Mouse (Mus musculus) G1E (cell line): ENCODE measurements around the gene Pgc. TPM values are rescaled to one million over a fixed set of nuclear protein-coding genes. Genes with fewer than 3 reads are reported as not detected.
A peak's percentile ranks its signal among the peaks of the same experiment; 100 is the strongest.

Experiments used
- ATAC-seq: 2 replicates; pipeline ENCODE4 v1.8.0; 2016; ENCODE audit warnings: mild to moderate bottlenecking; ENCODE audit not compliant: insufficient number of reproducible peaks, poor library complexity, low FRiP score, severe bottlenecking; ENCODE audit errors: extremely low read depth
- DNase-seq: peaks from one replicate; pipeline ENCODE4 v3.0.0; 2012; ENCODE audit warnings: low spot score
- H3K27me3 ChIP-seq: 2 replicates; pipeline ENCODE4 v1.6.1; 2012; ENCODE audit warnings: mild to moderate bottlenecking, low read length, inconsistent platforms; ENCODE audit not compliant: insufficient read depth
- H3K36me3 ChIP-seq: replicated peaks from 2 replicates; pipeline ENCODE3; 2012; ENCODE audit warnings: mild to moderate bottlenecking, inconsistent platforms
- H3K4me1 ChIP-seq: 2 replicates; pipeline ENCODE4 v1.6.1; 2012; ENCODE audit warnings: low read depth, low read length, inconsistent platforms, mixed read lengths; ENCODE audit not compliant: insufficient read depth
- H3K4me3 ChIP-seq: 2 replicates; pipeline ENCODE4 v1.5.1; 2012; ENCODE audit warnings: low read depth, mild to moderate bottlenecking, inconsistent platforms, low read length, moderate library complexity, mixed read lengths
- H3K9me3 ChIP-seq: replicated peaks from 2 replicates; pipeline ENCODE4 v1.6.1; 2012; ENCODE audit warnings: inconsistent platforms
- CTCF ChIP-seq: IDR thresholded peaks from 2 replicates; pipeline ENCODE4 v1.5.1; 2012; ENCODE audit warnings: low read depth, low read length, inconsistent platforms, mixed read lengths
- GATA1 ChIP-seq: IDR thresholded peaks from 2 replicates; pipeline ENCODE4 v1.6.1; 2012; ENCODE audit warnings: borderline replicate concordance, low read length, inconsistent platforms, mixed read lengths
- GATA2 ChIP-seq: IDR thresholded peaks from 2 replicates; pipeline ENCODE4 v1.6.1; 2012; ENCODE audit warnings: low read depth, low read length, inconsistent platforms, borderline replicate concordance
- POLR2AphosphoS5 ChIP-seq: IDR thresholded peaks from 2 replicates; pipeline ENCODE4 v1.6.1; 2012; ENCODE audit warnings: low read depth, low read length, inconsistent platforms; ENCODE audit not compliant: insufficient replicate concordance
- TAL1 ChIP-seq: conservative IDR thresholded peaks from 2 replicates; pipeline ENCODE4 v1.6.1; 2012; ENCODE audit warnings: low read depth, low read length, inconsistent platforms, mixed read lengths
- polyA plus RNA-seq: library from polyadenylated mRNA; stranded (reverse); fragments of >175 nt; gene quantifications from 2 replicates; pipeline ENCODE4 v1.2.3, GENCODE M21; 2012
- total RNA-seq, 2 experiments: library from RNA; stranded (forward) in 1 of 2; stranded (reverse) in 1 of 2; fragments of 200-1000 nt in 1 of 2; fragments of >200 nt in 1 of 2; fragmentation: Nextera tagmentation in 1 of 2; gene quantifications; 2 replicates each; pipeline ENCODE4 v1.2.3; 2014 to 2017

Pgc gene
- total and polyA plus RNA-seq, 3 experiments, result not detected

DNA sequence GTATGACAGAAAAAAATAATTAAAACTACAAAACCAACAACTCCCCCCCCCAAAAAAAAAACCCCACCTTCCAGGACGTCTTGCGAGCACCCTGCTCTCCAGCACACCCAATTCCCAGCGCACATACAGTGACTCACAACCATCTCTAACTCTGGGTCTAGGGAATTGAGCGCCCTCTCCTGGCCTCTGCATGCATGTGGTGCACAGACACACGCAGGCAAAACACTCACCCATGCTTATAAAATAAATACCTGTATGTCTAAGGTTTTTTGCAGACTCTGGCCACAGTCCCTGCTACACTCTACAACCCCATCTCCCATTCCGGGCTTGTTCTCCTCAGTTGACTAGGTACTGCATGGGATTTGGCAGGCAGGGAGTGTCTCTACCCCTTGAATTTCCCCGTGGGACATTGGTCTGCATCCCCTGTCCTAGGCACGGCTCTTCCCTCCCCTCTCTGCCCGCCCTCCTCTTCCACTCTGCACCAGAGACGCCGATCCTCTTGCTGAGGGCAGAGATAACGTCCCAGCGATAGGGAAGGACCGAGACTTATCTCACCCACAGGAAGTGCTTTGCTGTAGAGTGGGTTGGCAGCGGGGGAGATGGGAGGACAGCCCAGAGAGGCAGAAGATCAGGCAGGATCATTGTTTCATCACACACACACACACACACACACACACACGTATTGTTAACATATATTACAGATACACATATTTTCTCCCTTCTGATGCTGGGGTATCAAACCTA lies 16.5 kb downstream of the Pgc start:
- Histone ChIP-seq H3K4me1 (peaks cover 61% of the 10 kb centered on the region), H3K9me3 (peaks cover 2% of the 10 kb centered on the region; the same call in 1 of the 2 replicates), H3K27me3 (no peaks in the 10 kb centered on the region), H3K36me3 (peaks cover 20% of the 10 kb centered on the region), H3K4me3 (peak overlapping the region; percentile 61; the same call in 1 of the 2 replicates)
- no peak for TF ChIP-seq GATA1
- peak; percentile 54 for TF ChIP-seq CTCF
- peak; percentile 61 for TF ChIP-seq TAL1
- DNase-seq (peak; percentile 90), ATAC-seq (peak; percentile 90)

DNA sequence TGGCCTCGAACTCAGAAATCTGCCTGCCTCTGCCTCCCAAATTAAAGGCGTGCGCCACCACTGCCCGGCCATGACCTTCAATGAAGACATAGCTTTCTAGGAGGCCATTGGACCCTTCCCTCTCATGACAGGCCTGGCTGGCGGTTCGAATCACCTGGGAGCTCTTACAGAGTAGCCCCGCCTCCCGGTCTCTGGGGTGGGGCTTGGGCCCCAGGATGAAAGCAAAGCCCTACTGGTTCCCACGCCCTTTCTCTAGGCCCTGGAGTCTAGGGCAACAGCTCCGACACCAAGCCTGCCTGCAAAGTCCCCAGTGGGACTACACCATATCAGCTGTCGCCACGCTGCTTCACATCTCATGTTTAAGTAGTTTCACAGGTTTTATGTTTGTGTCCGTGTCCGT lies 17.4 kb downstream of the Pgc start:
- ATAC-seq, result no peak
- Histone ChIP-seq H3K9me3 (peaks cover 2% of the 10 kb centered on the region; the same call in 1 of the 2 replicates), H3K4me3 (peak overlapping the region; percentile 1; the same call in 1 of the 2 replicates), H3K27me3 (no peaks in the 10 kb centered on the region), H3K36me3 (peaks cover 29% of the 10 kb centered on the region), H3K4me1 (peaks cover 62% of the 10 kb centered on the region)
- TF ChIP-seq CTCF, result no peak
- TF ChIP-seq GATA2, result no peak
- no peak for TF ChIP-seq TAL1
- TF ChIP-seq POLR2AphosphoS5, result no peak
- no peak for TF ChIP-seq GATA1
- DNase-seq, result no peak

DNA sequence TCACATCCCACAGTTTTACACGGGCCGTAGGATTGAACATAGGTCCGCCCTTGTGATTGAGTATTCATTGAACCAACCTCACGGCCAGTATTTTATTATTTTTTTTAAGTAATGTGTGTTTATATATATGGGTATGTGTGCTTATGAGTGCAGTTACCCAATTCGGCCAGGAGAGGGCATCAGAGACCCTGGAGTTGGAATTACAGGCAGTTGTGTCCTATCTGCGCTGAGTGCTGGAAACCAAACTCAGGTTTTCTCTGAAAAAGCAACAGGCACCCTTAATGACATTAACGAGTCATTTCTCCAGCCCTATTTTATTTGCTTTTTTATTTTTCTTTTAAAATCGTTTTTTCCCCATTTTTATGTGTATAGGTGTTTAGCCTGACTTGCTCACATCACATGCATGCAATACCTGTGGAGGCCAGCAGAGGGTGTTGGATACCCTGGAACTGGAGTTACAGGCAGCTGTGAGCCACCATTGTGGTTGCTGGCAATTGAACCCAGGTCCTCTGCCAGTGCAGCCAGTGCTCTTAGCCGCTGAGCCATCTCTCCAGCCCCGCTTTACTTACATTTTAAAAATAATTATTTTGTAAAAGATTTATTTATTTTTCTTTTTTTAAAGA lies 18.2 kb downstream of the Pgc start:
- Histone ChIP-seq H3K36me3 (peaks cover 34% of the 10 kb centered on the region), H3K4me1 (peaks cover 61% of the 10 kb centered on the region), H3K4me3 (no peak overlapping the region), H3K9me3 (peaks cover 2% of the 10 kb centered on the region; the same call in 1 of the 2 replicates), H3K27me3 (no peaks in the 10 kb centered on the region)
- TF ChIP-seq POLR2AphosphoS5 (no peak), CTCF (no peak; the same call in 1 of the 2 replicates), TAL1 (no peak), GATA2 (no peak), GATA1 (no peak)
- no peak for DNase-seq
- no peak for ATAC-seq

DNA sequence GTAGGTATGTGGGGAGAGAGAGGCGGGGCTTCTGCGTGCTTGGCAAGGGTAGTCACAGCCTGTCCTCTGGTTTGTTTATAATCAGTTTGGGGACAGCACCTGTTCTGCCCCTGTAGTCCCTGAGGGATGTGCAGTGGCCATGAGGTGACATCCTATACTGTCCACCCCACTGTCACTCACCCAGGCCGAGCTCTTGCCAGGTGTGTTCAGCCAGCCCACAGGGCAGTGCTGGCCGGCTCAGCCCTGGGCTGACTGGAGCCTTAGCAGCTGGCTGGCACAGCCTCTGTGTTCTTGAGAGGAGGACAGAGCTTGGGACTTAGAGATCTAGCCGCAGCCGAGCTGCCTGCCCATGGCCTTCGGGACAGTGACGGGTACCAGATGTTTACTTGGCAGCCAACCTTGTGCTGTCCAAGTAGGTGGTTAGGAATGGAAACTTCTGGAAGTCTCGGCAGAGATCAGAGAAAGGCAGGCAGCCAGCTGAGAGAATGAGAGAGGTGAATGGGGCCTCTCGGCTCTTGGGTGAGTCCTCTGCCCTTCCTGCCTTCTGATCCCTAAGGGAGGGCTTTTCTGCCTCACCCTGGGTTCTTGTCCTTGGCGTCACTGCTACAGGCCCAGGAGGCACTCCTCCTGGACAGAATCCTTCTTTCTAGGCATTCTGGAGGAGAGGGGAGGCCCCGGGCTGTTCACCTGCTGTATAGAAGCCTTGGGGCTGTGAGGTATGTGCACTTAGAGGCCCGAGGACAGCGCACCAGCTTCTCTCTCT lies 22.3 kb downstream of the Pgc start:
- DNase-seq (no peak), ATAC-seq (no peak)
- peaks cover 5% of the 10 kb centered on the region; the same call in 1 of the 2 replicates for H3K9me3 ChIP-seq
- no peak for TF ChIP-seq GATA2
- no peaks in the 10 kb centered on the region for H3K27me3 ChIP-seq
- H3K4me3 ChIP-seq, result no peak overlapping the region
- H3K4me1 ChIP-seq, result peaks cover 48% of the 10 kb centered on the region
- peaks cover 57% of the 10 kb centered on the region for H3K36me3 ChIP-seq

DNA sequence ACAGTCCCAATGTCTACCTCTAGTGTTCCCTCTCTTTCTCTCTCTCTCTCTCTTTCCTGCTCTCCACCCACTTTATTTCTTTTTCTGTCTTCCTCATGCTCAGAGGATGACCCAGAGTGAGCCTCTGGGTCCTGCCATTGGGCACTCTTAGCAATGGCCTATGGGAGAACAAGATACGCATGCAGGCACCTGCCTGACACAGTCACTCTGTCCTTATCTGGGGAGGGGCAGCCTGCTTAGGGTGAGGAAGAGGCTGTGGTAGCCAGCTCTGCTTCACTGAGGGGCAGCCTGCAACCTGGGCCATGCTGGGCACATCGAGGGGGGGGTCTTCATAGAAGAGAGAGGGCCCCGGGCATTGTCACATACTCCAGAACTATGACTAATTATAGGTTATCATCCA lies 23.0 kb downstream of the Pgc start:
- DNase-seq, result no peak
- H3K4me3 ChIP-seq, result no peak overlapping the region
- TF ChIP-seq GATA1 (no peak), CTCF (no peak), POLR2AphosphoS5 (no peak), TAL1 (no peak), GATA2 (no peak)
- H3K4me1 ChIP-seq, result peaks cover 47% of the 10 kb centered on the region
- ATAC-seq, result no peak
- peaks cover 5% of the 10 kb centered on the region; the same call in 1 of the 2 replicates for H3K9me3 ChIP-seq
- H3K27me3 ChIP-seq, result no peaks in the 10 kb centered on the region
- H3K36me3 ChIP-seq, result peaks cover 52% of the 10 kb centered on the region

DNA sequence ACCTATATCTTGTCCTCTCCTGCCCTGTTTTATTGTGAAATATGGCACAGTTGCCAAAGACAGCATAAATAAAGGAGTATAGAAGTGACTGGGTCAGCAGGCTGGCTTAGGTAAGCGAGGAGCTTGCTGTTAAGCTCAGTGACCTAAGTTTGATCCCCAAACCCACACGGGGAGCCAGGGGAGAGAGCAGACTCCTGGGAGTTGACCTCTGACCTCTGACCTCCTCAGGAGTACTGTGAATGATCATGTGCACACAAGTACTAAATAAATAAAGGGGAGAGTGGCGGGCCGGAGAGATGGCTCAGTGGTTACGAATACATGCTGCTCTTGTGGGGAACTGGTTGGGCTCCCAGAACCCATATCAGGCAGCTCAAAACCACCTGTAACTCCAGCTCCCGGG lies 23.5 kb downstream of the Pgc start:
- Histone ChIP-seq H3K4me3 (no peak overlapping the region), H3K36me3 (peaks cover 53% of the 10 kb centered on the region), H3K4me1 (peaks cover 52% of the 10 kb centered on the region), H3K27me3 (no peaks in the 10 kb centered on the region), H3K9me3 (peaks cover 3% of the 10 kb centered on the region; the same call in 1 of the 2 replicates)
- no peak for TF ChIP-seq TAL1
- TF ChIP-seq POLR2AphosphoS5, result no peak
- no peak for TF ChIP-seq CTCF
- ATAC-seq (no peak), DNase-seq (no peak)
